Mouse (Mus musculus): ENCODE data around the gene Rnf227.

GRCm38 (mm10) chr11:69384979-69385378 is 44.7 kb downstream of the Rnf227 start:
- TF ChIP-seq POLR2A (IDR thresholded peaks at IDR 0.05; ENCODE audit: extremely low read depth, insufficient read depth, low read length) (no peak), CTCF (IDR thresholded peaks at IDR 0.05; ENCODE audit: extremely low read depth, insufficient read depth, low read length) (no peak)

Measured in cortical plate, adult 2 months (tissue).